Comparison of ENCODE assay signal across 24 mouse cellular contexts in the genomic region with DNA sequence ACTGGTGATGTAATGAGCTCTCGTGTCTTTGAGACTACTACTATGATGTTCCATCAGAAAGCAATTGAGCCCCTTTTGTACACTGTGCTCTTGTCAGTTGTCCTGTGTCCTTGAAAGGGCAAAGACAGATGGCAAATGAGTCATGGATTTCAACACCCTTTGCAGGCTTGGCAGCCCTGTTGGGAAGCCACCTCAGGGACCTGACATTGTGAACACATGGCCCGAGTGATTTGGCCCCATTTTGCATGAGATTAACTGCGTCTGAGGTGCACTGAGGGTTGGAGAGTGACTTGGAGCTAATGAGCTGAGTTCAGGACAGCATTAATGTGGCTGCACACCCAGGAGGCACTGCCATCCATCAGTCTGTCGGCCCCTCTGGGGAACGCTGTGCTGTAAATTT.
DNase-seq lines count a peak whose midpoint lies in the region; ATAC-seq and TF ChIP-seq lines count a peak whose summit lies in the region.
"Had no signal": no experiment of that assay in that cellular context is flagged by ENCODE, and none has a peak within 500 bp of the region (broad histone marks: within the 10 kb centered on the region; RNA-seq: fewer than 3 reads in every experiment).

No protein-coding gene starts in this region.

- DNase-seq in cerebellum, adult 2 months = peak; percentile 17 to 35
- no peak for DNase-seq in cerebellum, postnatal 4 days (ENCODE audit: low spot score in 2 of 2)
- DNase-seq in 416B (ENCODE audit: low read depth) = peak; percentile 34
- DNase-seq in MN1 (ENCODE audit: low spot score) = peak; percentile 31
- peak; percentile 12 for DNase-seq in adrenal gland, postnatal 25 days
- DNase-seq in gastrocnemius, postnatal 10 days = no peak
- DNase-seq: B cell, adult 2 months; embryo, embryonic 11 days; gastrocnemius, postnatal 14 days; heart, adult 2 months; heart, postnatal 14 days; kidney, adult 18-20 months had no signal

- H3K36me3 ChIP-seq in intestine, embryonic 15.5 days = no peaks in the 10 kb centered on the region
- H3K36me3 ChIP-seq: embryonic facial prominence, embryonic 15.5 days; forebrain, embryonic 10.5 days; heart, embryonic 15.5 days; hindbrain, embryonic 13.5 days had no signal

- no peak overlapping the region for H3K27ac ChIP-seq in cerebellum, adult 2 months (ENCODE audit: insufficient read depth, low read length)
- H3K27ac ChIP-seq in intestine, embryonic 15.5 days = no peak overlapping the region
- H3K27ac ChIP-seq: embryonic facial prominence, embryonic 15.5 days; forebrain, embryonic 10.5 days; heart, adult 2 months; heart, embryonic 15.5 days; hindbrain, embryonic 13.5 days; hindbrain, postnatal 0 days had no signal

- H3K4me2 ChIP-seq in intestine, embryonic 15.5 days (replicated peaks) = no peak overlapping the region
- H3K4me2 ChIP-seq: embryonic facial prominence, embryonic 15.5 days; heart, embryonic 11.5 days; heart, embryonic 15.5 days; hindbrain, embryonic 13.5 days had no signal

- no peak overlapping the region for H3K9ac ChIP-seq in intestine, embryonic 15.5 days
- H3K9ac ChIP-seq: embryonic facial prominence, embryonic 15.5 days; heart, embryonic 15.5 days; hindbrain, embryonic 13.5 days had no signal

- WGBS in cerebellum, adult 2 months = 52% methylated on average over 5 of the region's 5 CpGs
- WGBS in intestine, embryonic 15.5 days = 70% methylated on average over 5 of the region's 5 CpGs

- peaks cover 4% of the 10 kb centered on the region; the same call in 1 of the 2 replicates for H3K4me1 ChIP-seq in cerebellum, adult 2 months (ENCODE audit: control insufficient read depth, insufficient read depth, low read length)
- H3K4me1 ChIP-seq in intestine, embryonic 15.5 days (replicated peaks) = no peaks in the 10 kb centered on the region
- H3K4me1 ChIP-seq: forebrain, embryonic 10.5 days; hindbrain, embryonic 13.5 days had no signal

- no peaks in the 10 kb centered on the region for H3K9me3 ChIP-seq in intestine, embryonic 15.5 days
- H3K9me3 ChIP-seq: embryonic facial prominence, embryonic 15.5 days; forebrain, embryonic 10.5 days; heart, embryonic 15.5 days; hindbrain, embryonic 13.5 days had no signal

- H3K4me3 ChIP-seq in cerebellum, adult 2 months (replicated peaks; ENCODE audit: insufficient read depth, low read depth, low read length) = no peak overlapping the region
- no peak overlapping the region for H3K4me3 ChIP-seq in intestine, embryonic 15.5 days (replicated peaks)
- H3K4me3 ChIP-seq: embryonic facial prominence, embryonic 15.5 days; erythroblast, embryonic 14.5 days; forebrain, embryonic 10.5 days; heart, adult 2 months; heart, embryonic 15.5 days; hindbrain, embryonic 13.5 days had no signal

- TF ChIP-seq POLR2A in cerebellum, adult 2 months (IDR thresholded peaks at IDR 0.05; ENCODE audit: borderline replicate concordance, insufficient read depth, low read length) = no peak

- no peak for ATAC-seq in CD4-positive, CD25-positive, alpha-beta regulatory T cell, adult 4 months
- ATAC-seq in intestine, embryonic 15.5 days = no peak
- ATAC-seq: activated CD4-positive, CD25-positive, alpha-beta regulatory T cell, adult 4 months; forebrain, embryonic 14.5 days; hindbrain, postnatal 0 days; Patski had no signal

- no peaks in the 10 kb centered on the region for H3K27me3 ChIP-seq in cerebellum, adult 2 months (ENCODE audit: control insufficient read depth, insufficient read depth, low read length)
- no peaks in the 10 kb centered on the region for H3K27me3 ChIP-seq in intestine, embryonic 15.5 days (replicated peaks)
- H3K27me3 ChIP-seq: embryonic facial prominence, embryonic 15.5 days; heart, embryonic 15.5 days; hindbrain, embryonic 13.5 days; Patski had no signal

- no peak for TF ChIP-seq CTCF in cerebellum, adult 2 months (IDR thresholded peaks at IDR 0.05; ENCODE audit: borderline replicate concordance, insufficient read depth, low read depth, low read length)

Comparison
In these comparisons a context has a peak if more than half of its experiments do, and no peak if none do; other contexts are left out.
1. DNase-seq: peak in cerebellum, adult 2 months (2 of 2), 416B (single experiment), MN1 (single experiment) and adrenal gland, postnatal 25 days (single experiment); none in cerebellum, postnatal 4 days (0 of 2) and gastrocnemius, postnatal 10 days (single experiment).